Mouse (Mus musculus) thymus, adult 2 months (tissue): Measurements from ENCODE around the gene Grm4.

Experiments used
- CTCF ChIP-seq: fragments of 200-500 bp; IDR thresholded peaks from 2 replicates; pipeline ENCODE4 v1.5.1; 2012; ENCODE audit warnings: mild to moderate bottlenecking, control low read depth, low read length, moderate library complexity, borderline replicate concordance; ENCODE audit not compliant: control insufficient read depth, poor library complexity, insufficient read depth; ENCODE audit errors: extremely low read depth
- POLR2A ChIP-seq: fragments of 200-500 bp; IDR thresholded peaks from 2 replicates; pipeline ENCODE4 v1.6.1; 2012; ENCODE audit warnings: mild to moderate bottlenecking, low read length, control low read depth, moderate library complexity; ENCODE audit not compliant: control insufficient read depth, poor library complexity, insufficient read depth; ENCODE audit errors: extremely low read depth

DNA sequence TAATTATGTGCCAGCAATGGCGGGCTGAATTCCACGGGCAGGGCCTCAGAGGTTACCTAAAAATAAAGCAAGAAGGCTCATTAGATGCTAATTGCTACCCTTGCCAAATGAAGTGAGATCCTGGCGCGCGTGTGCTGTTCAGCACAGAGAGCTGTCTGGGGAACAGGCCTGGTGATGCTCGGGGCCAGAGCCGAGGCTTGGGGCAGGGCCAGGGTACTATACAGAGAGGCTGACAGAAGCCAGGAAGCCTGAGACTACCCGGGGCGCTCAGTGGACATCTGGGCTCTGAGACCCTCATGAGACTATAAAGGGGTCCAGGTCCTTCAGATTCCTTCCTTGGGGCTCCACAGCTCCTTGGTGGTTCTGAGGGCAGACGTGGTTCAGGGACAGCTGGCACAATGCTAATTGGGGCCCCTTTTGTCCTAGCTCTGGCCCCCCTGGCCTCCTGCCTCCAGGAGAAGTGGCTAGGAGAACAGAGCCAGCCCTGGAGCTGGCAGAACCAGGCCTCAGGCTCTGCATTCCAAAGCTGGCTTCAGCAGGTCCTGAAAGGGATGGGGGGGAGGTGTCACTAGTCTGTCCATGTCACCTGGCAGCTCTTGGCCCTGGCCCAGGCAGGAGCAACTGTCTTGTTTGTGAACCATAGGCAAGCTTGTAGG is 98.3 kb downstream of the Grm4 start:
- no peak for TF ChIP-seq POLR2A
- TF ChIP-seq CTCF: no peak
